Mouse (Mus musculus) CH12.LX (cell line): Measurements from ENCODE around the gene Apbb1. TPM values are rescaled to one million over a fixed set of nuclear protein-coding genes. Genes with fewer than 3 reads are reported as not detected.

ENCODE experiments used
- DNase-seq: peaks from one replicate; pipeline ENCODE4 v3.0.0-alpha.2; 2013; ENCODE audit errors: extremely low read depth
- H3K27ac ChIP-seq: 2 replicates; pipeline ENCODE4 v1.5.1; 2012; ENCODE audit warnings: low read depth, mild to moderate bottlenecking, control low read depth, moderate library complexity; ENCODE audit not compliant: insufficient read depth
- H3K27me3 ChIP-seq: replicated peaks from 2 replicates; pipeline ENCODE3; 2012; ENCODE audit warnings: inconsistent platforms
- H3K36me3 ChIP-seq, 2 experiments: replicated peaks in 1 of 2; 2 replicates each; pipeline versions ENCODE3 to v1.6.1; 2012; ENCODE audit warnings: inconsistent platforms in 1 of 2, low read length in 1 of 2, mild to moderate bottlenecking in 1 of 2, mixed read lengths in 1 of 2, moderate library complexity in 1 of 2; ENCODE audit not compliant: control insufficient read depth in 1 of 2, insufficient read depth in 1 of 2
- H3K4me1 ChIP-seq, 2 experiments: 2 replicates each; pipeline ENCODE4 v1.6.1; 2012; ENCODE audit warnings: inconsistent platforms in 1 of 2, moderate library complexity in 1 of 2; ENCODE audit not compliant: insufficient read depth in 2 of 2, control insufficient read depth in 1 of 2
- H3K4me2 ChIP-seq: 2 replicates; pipeline ENCODE4 v1.6.1; 2012; ENCODE audit warnings: low read depth, mild to moderate bottlenecking, control low read depth; ENCODE audit not compliant: poor library complexity, insufficient read depth, severe bottlenecking
- H3K4me3 ChIP-seq, 3 experiments: fragments of 150-350 bp in 1 of 3; sonication (generic) in 1 of 3; replicated peaks in 1 of 3; 2 replicates each; pipeline versions ENCODE3 to v1.5.1; 2011 to 2012; ENCODE audit warnings: low read depth in 2 of 3, low read length in 2 of 3, mild to moderate bottlenecking in 2 of 3, moderate library complexity in 2 of 3, control low read depth in 1 of 3, improper control_type of control experiment in 1 of 3, inconsistent platforms in 1 of 3, mixed read lengths in 1 of 3; ENCODE audit not compliant: poor library complexity in 1 of 3
- H3K79me2 ChIP-seq: replicated peaks from 2 replicates; pipeline ENCODE4 v1.6.1; 2012; ENCODE audit warnings: mild to moderate bottlenecking, moderate library complexity; ENCODE audit not compliant: control insufficient read depth, poor library complexity, insufficient read depth, severe bottlenecking; ENCODE audit errors: extremely low read depth
- H3K9ac ChIP-seq: 2 replicates; pipeline ENCODE4 v1.6.1; 2012; ENCODE audit warnings: low read depth, mild to moderate bottlenecking, control low read depth, moderate library complexity; ENCODE audit not compliant: insufficient read depth
- H3K9me3 ChIP-seq: replicated peaks from 2 replicates; pipeline ENCODE3; 2012; ENCODE audit warnings: low read length, inconsistent platforms, mixed read lengths
- BHLHE40 ChIP-seq: IDR thresholded peaks from 2 replicates; pipeline ENCODE4 v1.6.1; 2011; ENCODE audit warnings: mild to moderate bottlenecking, low read depth, low read length, improper control_type of control experiment
- CHD1 ChIP-seq: IDR thresholded peaks from 2 replicates; pipeline ENCODE4 v1.6.1; 2012; ENCODE audit warnings: low read depth, low read length, improper control_type of control experiment, inconsistent platforms
- CHD2 ChIP-seq: IDR thresholded peaks from 2 replicates; pipeline ENCODE4 v1.6.1; 2011; ENCODE audit warnings: low read length, improper control_type of control experiment
- CTCF ChIP-seq, 2 experiments: IDR thresholded peaks in 1 of 2; conservative IDR thresholded peaks in 1 of 2; 2 replicates each; pipeline ENCODE4 v1.5.1; 2011 to 2012; ENCODE audit warnings: low read depth in 2 of 2, low read length in 2 of 2, improper control_type of control experiment in 1 of 2, inconsistent platforms in 1 of 2, mild to moderate bottlenecking in 1 of 2, moderate library complexity in 1 of 2
- ELF1 ChIP-seq: IDR thresholded peaks from 2 replicates; pipeline ENCODE4 v1.6.1; 2014; ENCODE audit warnings: low read depth, mild to moderate bottlenecking, inconsistent platforms, low read length, improper control_type of control experiment
- ETS1 ChIP-seq: conservative IDR thresholded peaks from 2 replicates; pipeline ENCODE4 v1.6.1; 2012; ENCODE audit warnings: low read depth, mild to moderate bottlenecking, inconsistent platforms, low read length, improper control_type of control experiment, moderate library complexity
- GABPA ChIP-seq: IDR thresholded peaks from 2 replicates; pipeline ENCODE4 v1.6.1; 2012; ENCODE audit warnings: low read depth, low read length, improper control_type of control experiment, inconsistent platforms; ENCODE audit not compliant: insufficient replicate concordance
- HCFC1 ChIP-seq: IDR thresholded peaks from 2 replicates; pipeline ENCODE4 v1.6.1; 2012; ENCODE audit warnings: low read depth, mild to moderate bottlenecking, inconsistent platforms, low read length, improper control_type of control experiment
- IRF4 ChIP-seq: IDR thresholded peaks from 2 replicates; pipeline ENCODE4 v1.6.1; 2014; ENCODE audit warnings: low read depth, mild to moderate bottlenecking, inconsistent platforms, low read length, improper control_type of control experiment
- JUN ChIP-seq: IDR thresholded peaks from 2 replicates; pipeline ENCODE4 v1.6.1; 2011; ENCODE audit warnings: low read depth, mild to moderate bottlenecking, low read length, improper control_type of control experiment, moderate library complexity; ENCODE audit not compliant: insufficient read depth
- JUND ChIP-seq: conservative IDR thresholded peaks from 2 replicates; pipeline ENCODE4 v1.6.1; 2011; ENCODE audit warnings: low read depth, low read length, improper control_type of control experiment
- KAT2A ChIP-seq: IDR thresholded peaks from 2 replicates; pipeline ENCODE4 v1.6.1; 2012; ENCODE audit warnings: low read length, improper control_type of control experiment, inconsistent platforms; ENCODE audit not compliant: insufficient replicate concordance
- MAFK ChIP-seq: IDR thresholded peaks from 2 replicates; pipeline ENCODE4 v1.6.1; 2011; ENCODE audit warnings: low read length, improper control_type of control experiment; ENCODE audit not compliant: insufficient replicate concordance
- MAX ChIP-seq: IDR thresholded peaks from 2 replicates; pipeline ENCODE4 v1.6.1; 2011; ENCODE audit warnings: low read length, improper control_type of control experiment
- MYC ChIP-seq: IDR thresholded peaks from 2 replicates; pipeline ENCODE4 v1.6.1; 2011; ENCODE audit warnings: low read depth, mild to moderate bottlenecking, improper control_type of control experiment, low read length
- POLR2A ChIP-seq: IDR thresholded peaks from 2 replicates; pipeline ENCODE4 v1.6.1; 2011; ENCODE audit warnings: low read depth, mild to moderate bottlenecking, improper control_type of control experiment, low read length
- POLR2AphosphoS2 ChIP-seq: IDR thresholded peaks from 2 replicates; pipeline ENCODE4 v1.6.1; 2011; ENCODE audit warnings: low read depth, low read length, improper control_type of control experiment
- RAD21 ChIP-seq: IDR thresholded peaks from 2 replicates; pipeline ENCODE4 v1.6.1; 2011; ENCODE audit warnings: low read depth, mild to moderate bottlenecking, low read length, improper control_type of control experiment, moderate library complexity
- SMC3 ChIP-seq: IDR thresholded peaks from 2 replicates; pipeline ENCODE4 v1.6.1; 2011; ENCODE audit warnings: low read depth, low read length, improper control_type of control experiment
- TBP ChIP-seq: conservative IDR thresholded peaks from 2 replicates; pipeline ENCODE4 v1.6.1; 2011; ENCODE audit warnings: low read depth, low read length, improper control_type of control experiment
- TCF12 ChIP-seq: IDR thresholded peaks from 2 replicates; pipeline ENCODE4 v1.6.1; 2014; ENCODE audit warnings: low read depth, mild to moderate bottlenecking, inconsistent platforms, low read length, improper control_type of control experiment
- USF2 ChIP-seq: conservative IDR thresholded peaks from 2 replicates; pipeline ENCODE4 v1.6.1; 2011; ENCODE audit warnings: low read depth, low read length, improper control_type of control experiment
- ZKSCAN1 ChIP-seq: IDR thresholded peaks from 2 replicates; pipeline ENCODE4 v1.6.1; 2012; ENCODE audit warnings: low read depth, inconsistent platforms, low read length, improper control_type of control experiment, borderline replicate concordance
- ZMIZ1 ChIP-seq: IDR thresholded peaks from 2 replicates; pipeline ENCODE4 v1.6.1; 2012; ENCODE audit warnings: low read depth, mild to moderate bottlenecking, inconsistent platforms, low read length, improper control_type of control experiment
- ZNF384 ChIP-seq: IDR thresholded peaks from 2 replicates; pipeline ENCODE4 v1.6.1; 2012; ENCODE audit warnings: low read depth, low read length, improper control_type of control experiment, inconsistent platforms
- dilution Hi-C: fragments of 300-500 bp; cut with MboI; formaldehyde crosslinking; loops from 2 replicates; pipeline ENCODE4 v1.14.3; 2020; ENCODE audit warnings: low sequenced_read_pairs; ENCODE audit not compliant: extremely low pct_unique_long_range_greater_than_20kb, extremely low pct_ligation_motif_present
- in situ Hi-C: fragments of 300-500 bp; cut with MboI; formaldehyde crosslinking; loops from 3 replicates; pipeline ENCODE4 v1.14.3; 2019; ENCODE audit warnings: low sequenced_read_pairs, low pct_ligation_motif_present, low pct_unique_long_range_greater_than_20kb, mixed read lengths
- polyA plus RNA-seq: library from polyadenylated mRNA; unstranded; fragments of >175 nt; gene quantifications from 2 replicates; pipeline ENCODE4 v1.2.1, GENCODE M21; 2012; ENCODE audit warnings: low read depth; ENCODE audit not compliant: insufficient read length
- total RNA-seq, 2 experiments: library from RNA; depleted of rRNA; stranded (reverse); fragments of 300-350 nt in 1 of 2; fragments of >200 nt in 1 of 2; gene quantifications; 2 replicates each; pipeline ENCODE4 v1.2.3; 2012 to 2014

Gene Apbb1
- total and polyA plus RNA-seq, 3 experiments: 1.2 to 3.2 (median 2.1) TPM

DNA sequence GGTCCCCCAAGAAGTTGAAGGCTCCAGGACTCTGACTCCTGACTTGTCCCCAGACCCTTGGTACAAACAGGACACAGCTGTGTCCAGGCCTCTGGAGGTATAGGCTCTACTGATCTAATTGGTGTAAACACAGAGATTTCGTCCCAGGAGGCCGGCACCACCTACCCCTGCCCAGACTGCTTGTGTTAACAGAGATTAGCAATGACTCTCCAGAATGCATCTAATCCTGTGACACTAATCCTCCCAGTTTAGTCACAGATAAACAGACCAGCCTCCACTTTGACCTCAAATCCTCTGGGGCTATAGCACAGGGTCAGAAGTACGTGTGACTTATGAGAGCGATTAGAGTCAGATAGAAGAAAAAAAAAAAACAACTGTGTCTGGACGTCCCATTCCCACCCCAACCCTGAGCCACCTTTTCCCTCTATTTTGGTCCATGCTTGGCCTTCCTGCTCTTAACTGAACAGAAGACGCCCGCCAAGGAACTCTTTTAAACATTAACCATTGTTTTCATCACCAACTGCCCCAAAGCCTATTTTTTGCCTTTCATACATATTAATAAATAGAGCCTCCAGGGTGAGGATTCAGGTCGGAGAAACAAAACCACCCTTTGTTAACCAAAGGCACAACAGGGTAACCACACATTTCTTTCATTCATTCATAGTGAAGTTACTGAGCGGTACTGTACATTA is 64.6 kb downstream of the Apbb1 start:
- no peak for DNase-seq
- Histone ChIP-seq H3K9me3 (no peaks in the 10 kb centered on the region), H3K9ac (no peak overlapping the region), H3K4me1 (peaks cover 0 to 5% of the 10 kb centered on the region in 2 experiments; a peak in 2 of 4 replicates), H3K27ac (no peak overlapping the region), H3K4me3 (no peak overlapping the region), H3K4me2 (no peak overlapping the region), H3K36me3 (no peaks in the 10 kb centered on the region), H3K79me2 (no peaks in the 10 kb centered on the region), H3K27me3 (no peaks in the 10 kb centered on the region)
- dilution Hi-C loops (no loop called here), in situ Hi-C loops (no loop called here)
- TF ChIP-seq CHD2 (no peak), TCF12 (no peak), MYC (no peak), CHD1 (no peak), GABPA (no peak), SMC3 (no peak), ELF1 (no peak), HCFC1 (no peak)

DNA sequence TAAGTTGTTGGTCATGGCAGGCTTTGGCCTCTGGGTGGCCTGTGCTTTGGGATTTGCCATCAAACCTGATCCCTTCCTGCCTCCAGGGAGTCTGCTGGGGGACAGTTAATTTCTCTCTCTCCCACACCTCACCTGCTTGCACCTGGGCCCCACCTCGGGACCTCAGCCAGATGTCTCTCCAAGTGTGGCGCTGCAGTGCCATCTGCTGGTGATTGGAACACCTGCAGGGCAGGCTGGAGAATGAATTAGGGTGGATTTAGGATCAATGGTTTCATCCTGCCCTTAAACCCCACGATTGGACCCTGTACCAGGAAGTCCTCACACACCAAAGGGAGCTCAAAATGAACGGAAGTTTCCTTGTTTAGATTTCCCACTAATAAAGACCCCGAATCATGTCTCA is 66.3 kb downstream of the Apbb1 start:
- Histone ChIP-seq H3K79me2 (no peaks in the 10 kb centered on the region), H3K27ac (no peak overlapping the region), H3K9me3 (no peaks in the 10 kb centered on the region), H3K4me2 (no peak overlapping the region), H3K36me3 (no peaks in the 10 kb centered on the region), H3K9ac (no peak overlapping the region), H3K4me3 (no peak overlapping the region), H3K27me3 (no peaks in the 10 kb centered on the region), H3K4me1 (peaks cover 0 to 5% of the 10 kb centered on the region in 2 experiments; a peak in 2 of 4 replicates)
- in situ Hi-C loops (no loop called here), dilution Hi-C loops (no loop called here)
- TF ChIP-seq POLR2A: no peak
- TF ChIP-seq KAT2A: no peak
- no peak for TF ChIP-seq MYC
- no peak for TF ChIP-seq JUN
- peak; percentile 79 for TF ChIP-seq SMC3
- TF ChIP-seq TBP: no peak
- TF ChIP-seq JUND: no peak
- TF ChIP-seq MAX: no peak
- no peak for TF ChIP-seq ZMIZ1
- no peak for TF ChIP-seq IRF4
- no peak for TF ChIP-seq CHD1
- no peak for TF ChIP-seq USF2
- TF ChIP-seq BHLHE40: no peak
- TF ChIP-seq POLR2AphosphoS2: no peak
- no peak for TF ChIP-seq TCF12
- no peak for TF ChIP-seq ZKSCAN1
- no peak for TF ChIP-seq MAFK
- TF ChIP-seq GABPA: no peak
- peak; percentile 59 to 91; a peak in 3 of 4 replicates for TF ChIP-seq CTCF (conservative IDR thresholded peaks at IDR 0.05 in 1 of 2, IDR thresholded peaks at IDR 0.05 in 1 of 2; ENCODE audit: low read depth in 2 of 2, low read length in 2 of 2)
- no peak for TF ChIP-seq ETS1
- peak; percentile 83 for TF ChIP-seq RAD21
- no peak for TF ChIP-seq ELF1
- no peak for TF ChIP-seq ZNF384
- DNase-seq: peak; percentile 53
